Mouse (Mus musculus) ovary, postnatal 10 days (tissue): Measurements from ENCODE around the gene Adamts20.
A peak's percentile ranks its signal among the peaks of the same experiment; 100 is the strongest.
"Not testable (repeated sequence)": the region's sequence is repeated elsewhere in the genome, so short reads cannot be mapped to it uniquely, and the experiment has no call there.

Experiments used
- DNase-seq: peaks from one replicate; pipeline ENCODE4 v3.0.0; 2022; ENCODE audit warnings: low spot score

Adamts20 gene

GRCm38 (mm10) chr15:94444043-94444436 lies 21.2 kb downstream of the Adamts20 start:
- no peak for DNase-seq

- no peak for DNase-seq
These were observed 22.2 kb downstream of the Adamts20 start for GRCm38 (mm10) chr15:94443025-94443424.

GRCm38 (mm10) chr15:94435532-94435931 lies 29.7 kb downstream of the Adamts20 start:
- no peak for DNase-seq

DNA sequence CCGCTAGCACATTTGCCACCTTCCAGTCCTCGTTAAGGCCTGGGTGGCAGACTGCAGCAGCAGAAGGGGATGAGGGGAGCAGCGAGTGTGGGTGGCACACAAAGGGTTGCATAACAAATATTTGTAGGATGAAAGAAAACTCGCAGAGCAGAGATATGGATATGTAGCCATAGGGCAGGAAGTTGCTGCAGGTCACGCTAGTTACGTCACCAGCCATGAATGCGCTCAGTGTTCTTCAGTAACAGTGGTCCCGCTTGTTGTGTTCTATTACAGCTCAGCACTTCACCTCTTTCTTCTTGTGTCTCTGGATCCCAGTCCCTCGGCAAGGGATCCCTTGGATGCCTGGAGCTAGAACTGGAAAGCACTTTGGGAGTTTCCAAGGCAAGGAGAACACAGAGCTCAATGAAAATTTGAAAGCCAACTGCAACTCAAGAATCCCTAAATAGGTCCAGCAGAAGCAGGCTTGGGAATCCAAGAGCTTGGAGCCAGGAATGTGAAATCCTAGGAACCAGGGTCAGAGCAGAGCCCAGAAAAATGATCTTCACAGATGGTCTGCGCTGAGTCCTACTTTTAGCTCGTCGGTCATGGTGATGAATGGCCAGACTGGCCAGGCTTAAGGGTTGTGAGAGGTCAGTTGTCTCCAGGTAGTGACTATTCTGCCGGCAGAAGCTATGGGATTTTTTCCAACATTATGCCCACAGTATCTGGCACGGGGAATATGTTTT lies 34.4 kb downstream of the Adamts20 start:
- no peak for DNase-seq

DNA sequence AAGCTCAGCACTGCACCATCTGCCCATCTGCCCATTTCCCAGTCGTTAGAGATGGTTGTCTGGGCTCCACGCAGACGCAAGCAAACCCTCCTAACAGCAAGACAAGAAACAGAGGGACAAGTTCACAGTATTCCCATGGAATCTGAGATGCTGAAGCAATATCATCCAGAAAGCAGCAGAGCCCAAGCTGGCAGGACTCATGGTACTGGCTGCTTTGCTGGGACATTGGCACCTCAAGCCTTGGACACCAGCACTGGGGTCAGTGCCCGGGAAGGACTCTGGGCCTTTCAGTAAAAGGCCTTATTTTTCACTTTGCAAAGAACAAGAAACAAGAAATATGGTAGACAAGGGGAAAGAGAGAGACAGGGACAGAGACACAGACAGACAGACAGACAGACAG lies 36.5 kb downstream of the Adamts20 start:
- DNase-seq: no peak

- DNase-seq: no peak
These were observed 37.6 kb downstream of the Adamts20 start for GRCm38 (mm10) chr15:94427482-94428214.

DNA sequence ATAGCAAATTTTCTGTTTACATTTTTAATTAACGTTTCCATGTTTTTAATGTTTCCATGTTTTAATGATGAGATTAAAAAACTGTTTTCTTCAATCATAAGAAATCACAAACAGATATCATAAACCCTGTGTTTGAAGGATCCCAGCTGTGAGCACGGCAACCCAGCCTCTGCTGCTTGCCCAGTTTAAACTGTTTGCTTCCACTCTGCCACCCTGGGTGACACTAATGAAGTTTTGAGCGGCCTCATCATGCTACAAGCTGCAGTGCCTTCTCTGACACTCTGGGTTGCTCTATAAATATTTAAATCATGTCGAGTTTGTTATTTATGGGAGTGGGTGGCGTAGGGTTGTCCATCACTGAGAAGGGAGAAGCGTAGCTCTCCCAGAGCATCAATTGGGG lies 44.7 kb downstream of the Adamts20 start:
- DNase-seq: no peak

DNA sequence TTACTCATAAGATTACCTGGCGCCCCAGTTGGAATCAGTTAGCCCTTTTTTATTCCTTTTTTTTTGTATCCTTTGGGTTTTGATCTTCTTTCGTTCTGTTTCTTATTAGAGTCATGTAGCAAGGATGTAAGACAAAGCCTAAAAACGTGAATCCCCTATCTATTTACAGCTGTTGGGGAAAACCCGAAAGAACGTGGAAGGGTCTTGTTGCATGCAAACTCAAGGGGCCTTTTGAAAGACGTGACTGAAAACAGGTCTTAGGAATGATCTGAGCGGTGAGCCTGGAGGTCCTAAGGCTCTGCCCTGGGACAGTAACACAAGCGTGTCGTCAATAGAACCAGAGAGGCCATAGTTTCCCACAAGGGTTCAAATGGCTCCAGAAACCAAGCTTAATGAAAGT lies 46.1 kb downstream of the Adamts20 start:
- DNase-seq: no peak

GRCm38 (mm10) chr15:94418427-94418826 lies 46.8 kb downstream of the Adamts20 start:
- no peak for DNase-seq

GRCm38 (mm10) chr15:94417216-94418155 lies 47.7 kb downstream of the Adamts20 start:
- no peak for DNase-seq

GRCm38 (mm10) chr15:94409832-94410231 lies 55.4 kb downstream of the Adamts20 start:
- DNase-seq: no peak

- DNase-seq: no peak
These were observed 58.9 kb downstream of the Adamts20 start for GRCm38 (mm10) chr15:94406364-94406763.

- DNase-seq: peak; percentile 66
These were observed 61.1 kb downstream of the Adamts20 start for GRCm38 (mm10) chr15:94404071-94404545.

- DNase-seq: no peak
These were observed 61.7 kb downstream of the Adamts20 start for GRCm38 (mm10) chr15:94403461-94404070.

- no peak for DNase-seq
These were observed 62.2 kb downstream of the Adamts20 start for GRCm38 (mm10) chr15:94403018-94403417.

DNA sequence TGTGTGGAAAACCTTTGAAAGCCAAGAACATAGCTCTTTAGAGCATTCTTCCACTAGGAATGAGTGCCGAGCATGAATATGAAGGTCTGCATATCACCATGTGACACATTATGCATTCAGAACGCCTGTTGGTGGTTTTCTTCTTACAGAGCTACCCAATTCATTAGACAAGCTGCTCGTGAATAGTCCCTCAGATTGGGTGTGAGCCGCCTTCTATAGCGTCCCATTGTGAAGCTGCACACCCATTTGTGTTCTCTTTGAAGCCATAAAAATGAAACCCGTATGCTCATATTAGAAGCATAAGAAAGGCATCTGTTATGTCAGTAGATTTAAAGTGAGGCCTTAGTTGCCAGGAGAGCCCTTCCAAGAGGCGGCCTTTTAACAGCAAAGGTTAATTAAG lies 72.5 kb downstream of the Adamts20 start:
- DNase-seq: no peak

DNA sequence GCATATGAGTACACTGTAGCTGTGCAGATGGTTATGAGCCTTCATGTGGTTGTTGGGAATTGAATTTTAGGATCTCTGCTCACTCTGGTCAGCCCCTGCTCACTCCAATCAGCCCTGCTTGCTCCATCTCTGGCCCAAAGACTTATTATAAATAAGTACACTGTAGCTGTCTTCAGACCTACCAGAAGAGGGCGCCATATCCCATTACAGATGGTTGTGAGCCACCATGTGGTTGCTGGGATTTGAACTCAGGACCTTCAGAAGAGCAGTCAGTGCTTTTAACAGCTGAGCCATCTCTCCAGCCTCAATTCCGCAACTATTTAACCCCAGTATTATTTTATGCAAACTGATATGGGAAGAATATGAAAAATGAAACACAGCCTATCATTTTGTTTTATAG lies 75.1 kb downstream of the Adamts20 start:
- not testable (repeated sequence) for DNase-seq

- no peak for DNase-seq
These were observed 85.8 kb downstream of the Adamts20 start for GRCm38 (mm10) chr15:94379425-94379824.

- no peak for DNase-seq
These were observed 92.7 kb downstream of the Adamts20 start for GRCm38 (mm10) chr15:94372548-94372947.

DNA sequence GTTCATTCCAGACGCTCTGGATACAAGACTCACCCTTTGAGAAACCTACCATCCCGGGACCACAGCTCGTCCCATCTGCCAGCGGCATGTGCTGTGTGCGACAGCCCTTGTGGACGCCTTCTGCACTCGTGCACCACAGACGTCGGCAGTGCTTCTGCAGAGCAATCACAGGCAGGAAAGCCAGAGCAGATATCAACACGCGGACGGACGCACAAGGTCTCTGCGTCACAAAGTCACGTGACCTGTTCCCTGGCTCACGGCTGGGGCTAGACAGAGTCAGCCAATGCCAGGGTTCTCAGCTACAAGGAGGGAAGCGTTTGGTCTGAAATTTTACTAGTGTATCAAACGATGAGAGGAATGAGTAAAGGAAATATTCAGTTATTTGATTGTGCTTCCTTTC lies 116.2 kb downstream of the Adamts20 start:
- no peak for DNase-seq

DNA sequence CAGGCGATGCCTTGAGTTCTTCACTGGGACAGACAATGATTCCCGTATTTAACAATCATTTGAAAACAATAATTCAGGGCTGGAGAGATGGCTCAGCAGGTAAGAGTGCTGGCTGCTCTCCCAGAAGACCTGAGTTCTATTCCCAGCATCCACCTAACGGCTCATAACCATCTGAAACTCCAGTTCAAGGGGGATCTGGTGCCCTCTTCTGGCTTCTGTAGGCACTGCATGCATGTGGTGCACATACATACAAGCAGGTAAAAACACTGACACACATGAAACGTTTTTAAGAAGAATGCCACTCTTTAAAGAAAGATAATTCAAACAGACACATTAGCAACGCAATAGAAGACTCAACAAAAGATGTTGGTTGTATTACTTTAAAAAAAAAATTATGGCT lies 120.9 kb downstream of the Adamts20 start:
- no peak for DNase-seq

DNA sequence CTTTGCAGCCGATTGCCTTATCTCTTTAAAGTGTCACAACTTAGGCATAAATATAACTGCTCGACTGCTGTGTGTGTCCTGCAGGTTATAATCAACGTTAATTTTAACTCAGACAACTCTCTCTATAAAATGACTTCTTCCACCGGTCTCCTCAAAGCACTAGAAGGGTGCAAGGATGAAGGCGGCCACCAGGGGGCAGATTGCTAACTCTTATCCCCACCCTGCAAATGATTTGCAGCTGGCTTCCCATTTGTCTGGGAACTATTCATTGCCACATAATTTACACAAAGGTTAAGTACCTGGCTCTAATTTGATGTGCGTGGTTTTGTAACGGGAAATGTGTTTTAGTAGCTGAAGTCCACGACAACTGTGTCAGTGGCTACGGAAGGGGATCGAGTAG lies 122.9 kb downstream of the Adamts20 start:
- peak; percentile 31 for DNase-seq
